Mouse (Mus musculus): ENCODE measurements at regions not wholly inside any gene's neighbourhood (a gene's known extent, or its start where the extent isn't known, plus 50 kb on each side); places are given as distances from the start of the nearest gene placed in this dataset.

DNA sequence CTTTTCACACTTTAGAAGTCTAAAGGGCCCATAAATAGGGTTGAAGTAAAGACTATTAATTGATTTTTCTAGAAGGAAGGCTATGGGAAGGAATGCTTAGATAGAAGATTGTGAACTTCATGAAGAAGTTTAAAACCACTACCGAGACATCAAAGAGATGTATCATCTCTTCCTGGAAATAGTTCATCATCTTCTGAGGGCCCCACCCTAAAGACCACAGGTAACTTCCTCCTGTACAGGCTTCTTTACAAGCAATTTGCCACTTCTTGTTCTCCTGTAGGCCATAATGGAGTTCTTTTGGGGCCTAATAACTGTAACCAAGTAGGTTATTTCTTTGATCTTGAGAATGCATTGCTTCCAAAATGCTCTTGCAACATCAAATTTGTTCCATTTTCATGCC is 485.8 kb upstream of the A1bg start:
- no peak for DNase-seq (ENCODE audit: low spot score)

DNA sequence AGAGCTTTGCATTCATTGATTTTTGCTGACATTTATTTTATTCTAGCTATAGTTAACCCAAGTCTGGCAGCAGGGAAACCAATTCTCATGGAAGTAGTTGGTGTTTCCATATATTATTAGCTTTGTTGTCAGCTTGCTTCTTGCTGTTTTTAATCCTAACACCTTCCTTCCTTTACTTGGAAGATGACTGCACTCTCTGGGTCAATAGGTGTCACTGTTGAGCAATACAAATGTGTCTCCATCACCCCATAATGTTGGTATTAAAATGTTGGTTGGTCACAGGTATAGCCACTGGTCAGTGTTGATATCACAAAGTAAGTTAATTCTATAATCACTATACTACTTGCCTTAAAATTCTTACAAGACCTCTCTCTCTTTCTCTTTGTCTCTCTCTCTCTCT is 477.9 kb upstream of the A1bg start:
- DNase-seq (ENCODE audit: low spot score), result peak; percentile 16

DNA sequence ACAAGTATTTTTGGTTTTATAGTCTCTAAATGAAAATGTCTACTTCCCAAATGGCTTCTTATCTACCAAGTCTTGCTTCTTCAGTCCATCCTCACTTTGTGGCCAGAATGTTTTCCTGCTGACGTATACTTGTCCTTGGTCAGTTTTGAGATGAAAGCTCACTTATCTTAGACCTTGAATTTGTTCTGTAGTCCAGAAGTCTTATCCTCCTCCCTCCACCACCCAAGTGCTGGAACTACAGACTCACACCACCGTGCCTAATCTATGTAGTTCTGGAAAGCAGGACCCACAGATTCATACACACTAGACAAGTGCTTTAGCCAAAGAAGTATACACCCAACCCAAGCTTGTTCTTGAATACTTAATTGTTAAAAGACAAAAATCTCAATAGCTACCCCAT is 477.2 kb upstream of the A1bg start:
- no peak for DNase-seq (ENCODE audit: low spot score)

DNA sequence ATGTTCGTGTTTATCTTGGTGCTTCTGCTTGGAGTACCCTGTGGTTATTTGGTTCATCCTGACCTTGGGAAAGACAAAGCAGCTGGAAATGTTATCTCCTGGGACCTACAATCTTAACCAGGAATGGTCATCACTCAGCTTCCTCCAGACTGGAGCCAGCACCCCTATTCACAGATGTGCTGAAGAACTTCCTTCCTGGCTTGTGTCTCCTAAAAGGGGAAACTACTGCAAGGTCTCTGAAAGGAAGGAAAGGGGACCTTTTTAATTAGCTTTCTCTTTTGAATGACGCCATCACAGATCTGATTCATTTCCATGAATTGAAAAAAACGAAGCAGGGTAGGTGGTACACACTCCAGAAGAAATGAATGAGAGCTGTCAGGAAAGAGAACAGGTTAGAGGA is 476.0 kb upstream of the A1bg start:
- DNase-seq (ENCODE audit: low spot score), result no peak

DNA sequence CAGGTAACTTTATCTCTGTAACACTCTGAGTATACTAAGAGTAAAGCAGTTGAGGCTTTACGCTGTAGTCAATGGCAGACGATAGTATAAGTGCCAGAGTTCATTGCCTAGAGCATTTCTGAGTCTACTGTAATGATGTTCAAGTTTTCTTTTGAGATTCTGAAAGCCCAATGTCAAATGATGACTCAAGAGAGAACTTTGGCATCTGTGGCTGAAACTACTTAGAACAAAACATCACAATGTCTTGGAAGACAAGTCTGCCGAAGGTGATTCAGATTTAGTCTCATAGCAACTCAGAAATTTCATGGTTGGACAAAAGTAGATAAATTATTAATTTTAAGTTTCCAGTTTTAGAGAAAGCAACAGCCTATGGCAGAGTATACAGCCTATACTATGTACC is 474.2 kb upstream of the A1bg start:
- DNase-seq (ENCODE audit: low spot score), result no peak

DNA sequence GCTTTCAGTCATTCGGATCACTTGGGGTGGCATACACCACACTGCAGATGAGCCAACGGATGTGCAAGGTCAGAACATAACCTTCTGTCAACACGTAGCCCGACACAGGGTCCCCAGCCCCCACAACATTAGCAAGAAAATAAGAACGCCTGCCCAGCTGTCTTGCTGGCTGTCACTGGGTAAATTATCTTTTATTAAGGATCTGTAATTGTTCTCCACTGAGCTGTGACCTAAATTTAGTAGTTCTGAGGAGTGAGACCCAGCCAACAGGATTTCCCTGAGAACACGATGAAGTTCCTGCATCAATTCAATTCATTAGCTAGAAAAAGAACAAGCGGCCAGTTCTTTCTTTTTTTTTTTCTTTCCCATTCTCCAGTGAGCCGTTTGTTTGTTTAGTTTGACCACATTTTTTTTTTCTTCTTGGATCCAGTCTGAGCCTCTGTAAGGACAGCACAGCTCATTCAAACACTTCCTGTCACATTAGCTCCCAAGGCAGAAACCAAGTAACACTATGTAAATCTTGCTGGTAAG is 472.5 kb upstream of the A1bg start:
- no peak for DNase-seq (ENCODE audit: low spot score)

DNA sequence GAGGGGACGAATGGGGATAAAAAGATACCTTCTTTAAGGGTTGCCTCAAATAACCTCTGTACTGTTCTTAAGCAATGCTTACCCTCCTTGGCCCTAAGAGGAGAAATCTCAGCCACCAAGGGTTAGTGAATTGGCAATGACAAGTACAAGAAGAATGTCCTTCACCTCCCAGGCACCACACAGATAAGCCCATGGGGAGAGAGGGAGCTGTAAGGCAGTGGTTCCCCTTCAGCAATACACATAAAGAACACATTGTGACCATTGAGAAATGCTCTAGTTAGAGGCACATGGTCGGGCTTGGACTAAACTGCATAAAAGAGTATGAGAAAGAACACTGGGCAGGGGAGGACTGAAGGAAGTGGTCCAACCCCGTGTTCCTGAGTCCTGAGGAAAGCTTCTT is 457.9 kb upstream of the A1bg start:
- DNase-seq (ENCODE audit: low spot score), result no peak

DNA sequence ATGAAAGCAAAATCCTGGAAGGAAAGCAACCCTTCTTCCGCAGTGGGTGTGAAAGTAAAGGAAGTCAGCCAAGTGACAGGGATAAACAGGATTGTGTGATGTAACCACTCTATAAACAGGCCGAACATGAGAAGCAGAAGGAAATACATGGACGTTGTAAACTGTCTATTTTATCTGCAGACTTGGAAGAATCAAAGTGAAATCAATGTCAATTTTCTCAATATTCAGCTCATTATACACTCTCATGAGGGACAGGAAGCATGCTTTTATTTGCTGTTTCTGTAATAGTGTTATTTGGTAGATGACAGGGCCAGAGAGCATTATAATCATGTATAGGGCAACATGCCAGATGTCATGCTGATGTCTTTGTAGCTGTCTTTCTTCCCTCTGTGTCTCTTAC is 443.5 kb upstream of the A1bg start:
- DNase-seq (ENCODE audit: low spot score), result no peak

DNA sequence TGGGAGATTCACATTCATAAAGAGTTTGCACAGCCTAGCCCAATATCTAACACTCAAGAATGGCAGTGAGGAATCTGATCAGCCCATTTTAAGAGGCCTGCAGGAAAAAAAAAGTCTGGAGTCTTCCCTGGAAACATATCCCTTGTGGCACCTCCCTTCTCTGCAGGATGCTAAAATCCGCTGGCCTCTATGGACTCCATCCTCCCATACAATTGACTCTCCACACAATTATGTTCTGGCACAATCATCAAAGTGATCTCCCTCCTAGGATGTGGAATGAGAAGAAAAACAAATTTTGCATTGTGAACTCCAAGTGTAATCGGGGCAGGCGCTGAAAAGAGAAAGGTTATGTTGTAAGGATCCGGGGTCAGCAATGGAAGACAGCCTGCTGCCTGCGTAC is 442.7 kb upstream of the A1bg start:
- no peak for DNase-seq (ENCODE audit: low spot score)

DNA sequence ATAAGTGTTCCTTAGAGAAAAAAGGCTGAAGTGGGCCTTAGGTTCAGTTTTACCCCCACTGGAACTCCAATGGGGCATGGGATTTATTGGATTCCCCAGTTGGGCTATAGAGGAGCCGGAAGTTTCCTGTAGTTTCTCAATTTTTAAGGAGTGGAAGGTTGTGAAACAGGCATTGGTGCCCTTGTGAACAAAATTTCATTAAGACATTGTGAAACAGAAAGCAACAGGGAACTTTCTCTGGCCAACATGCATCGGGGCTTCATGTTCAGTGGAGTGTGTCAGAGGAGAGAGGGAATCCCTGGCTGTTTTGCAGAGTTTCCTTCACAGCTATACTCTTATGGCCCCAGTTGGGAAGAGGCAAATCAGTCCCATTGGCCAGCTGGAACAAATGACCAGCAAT is 441.6 kb upstream of the A1bg start:
- DNase-seq (ENCODE audit: low spot score), result no peak

DNA sequence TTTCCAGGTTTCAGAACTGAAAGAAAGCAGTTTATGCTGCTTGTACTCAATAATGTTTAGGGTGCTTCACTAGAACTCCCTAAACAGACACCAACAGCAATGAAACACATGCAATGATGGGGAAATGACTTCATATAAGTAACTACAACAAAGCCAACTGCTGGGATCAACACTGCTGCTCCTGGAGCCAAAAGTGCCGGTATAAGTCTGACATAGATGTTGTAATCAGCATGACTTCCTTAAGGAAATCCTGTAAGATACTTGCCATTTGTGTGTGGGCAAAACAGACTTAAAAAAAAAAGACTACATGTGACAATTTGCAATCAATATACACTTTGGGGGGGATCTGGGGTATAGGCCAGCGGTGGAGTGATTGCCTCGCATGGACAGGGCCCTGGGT is 438.4 kb upstream of the A1bg start:
- DNase-seq (ENCODE audit: low spot score), result no peak

DNA sequence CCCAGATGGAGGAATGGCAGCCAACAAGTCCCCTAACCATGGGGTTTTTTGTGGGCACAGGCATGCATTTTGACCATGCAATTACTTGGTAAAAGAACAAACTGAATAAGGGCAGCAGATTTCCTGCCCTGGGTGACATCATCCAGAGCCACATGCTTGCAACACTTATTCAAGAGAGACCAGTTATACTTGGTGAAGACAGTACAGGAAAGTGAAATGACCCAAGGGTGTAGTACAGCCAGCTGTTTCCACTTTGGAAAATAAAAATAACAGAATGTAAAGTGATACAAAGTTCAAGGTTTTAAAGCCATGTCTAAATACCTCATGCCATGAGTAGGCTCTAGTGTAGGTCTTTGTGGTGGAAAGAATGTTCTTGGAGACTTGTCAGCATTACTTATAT is 432.5 kb upstream of the A1bg start:
- DNase-seq (ENCODE audit: low spot score), result no peak

DNA sequence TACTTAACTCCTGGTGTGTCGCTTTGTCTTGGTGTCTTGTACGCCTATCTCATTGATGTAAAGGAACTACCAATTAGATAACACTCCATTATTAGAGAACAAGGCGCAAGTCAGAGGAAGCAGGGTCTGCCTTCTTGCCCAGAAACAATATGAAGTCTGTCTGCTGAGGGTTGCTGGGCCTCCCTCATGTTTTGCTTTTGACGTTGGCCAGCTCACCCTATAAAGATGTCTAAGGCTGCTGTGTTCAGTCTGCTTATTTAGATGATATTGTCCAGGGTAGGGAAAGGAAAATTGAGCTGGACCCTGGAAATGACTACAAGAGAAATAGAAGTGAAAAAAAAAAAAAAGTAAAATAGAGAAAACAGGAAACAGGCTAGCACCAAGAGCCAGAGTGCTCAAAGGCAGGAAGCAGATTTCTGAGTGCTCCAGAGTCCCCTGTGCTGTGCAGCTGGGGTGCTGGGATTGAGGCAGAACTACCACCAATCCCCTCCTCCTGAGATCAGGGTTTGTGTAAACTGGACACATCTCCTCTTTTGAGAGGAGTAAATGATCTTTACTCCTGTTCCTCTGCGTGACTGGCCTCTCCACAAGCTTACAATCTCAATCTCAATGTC is 429.0 kb upstream of the A1bg start:
- no peak for DNase-seq (ENCODE audit: low spot score)

DNA sequence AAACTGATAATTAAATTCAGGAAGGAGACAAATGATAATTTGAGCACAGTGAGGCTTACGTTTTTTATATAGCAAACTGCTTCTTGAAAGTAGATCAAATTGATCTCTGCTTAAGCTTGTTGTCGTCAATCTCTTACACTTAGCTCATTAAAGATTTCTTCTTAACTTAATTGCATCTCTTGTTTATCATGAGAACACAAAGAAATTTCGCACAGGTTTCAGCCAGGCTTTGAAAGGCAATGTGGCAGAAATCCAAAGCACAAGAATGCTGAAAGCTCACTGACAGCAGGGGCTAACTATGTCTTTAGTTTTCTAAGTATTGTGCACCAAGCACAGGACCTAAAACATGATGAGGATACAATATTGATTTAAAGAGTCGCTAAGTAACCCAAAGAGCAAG is 422.3 kb upstream of the A1bg start:
- no peak for DNase-seq (ENCODE audit: low spot score)

DNA sequence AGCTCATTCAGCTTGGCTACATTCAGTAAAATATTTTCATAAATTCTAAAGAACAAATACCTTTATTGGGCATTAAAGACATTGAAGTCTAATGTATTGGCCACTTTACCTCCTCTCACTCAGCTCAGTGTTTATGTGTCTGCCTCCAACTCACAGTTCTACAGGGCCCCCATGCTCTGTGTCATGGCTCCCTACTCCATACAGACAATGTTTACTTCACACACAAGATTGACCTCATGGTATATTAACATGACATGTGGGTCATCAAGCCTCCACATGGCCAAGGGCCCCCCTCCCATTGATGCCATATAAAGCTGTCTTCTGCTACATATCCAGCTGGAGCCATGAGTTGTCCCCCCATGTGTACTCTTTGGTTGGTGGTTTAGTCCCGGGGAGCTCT is 419.8 kb upstream of the A1bg start:
- DNase-seq (ENCODE audit: low spot score), result no peak

DNA sequence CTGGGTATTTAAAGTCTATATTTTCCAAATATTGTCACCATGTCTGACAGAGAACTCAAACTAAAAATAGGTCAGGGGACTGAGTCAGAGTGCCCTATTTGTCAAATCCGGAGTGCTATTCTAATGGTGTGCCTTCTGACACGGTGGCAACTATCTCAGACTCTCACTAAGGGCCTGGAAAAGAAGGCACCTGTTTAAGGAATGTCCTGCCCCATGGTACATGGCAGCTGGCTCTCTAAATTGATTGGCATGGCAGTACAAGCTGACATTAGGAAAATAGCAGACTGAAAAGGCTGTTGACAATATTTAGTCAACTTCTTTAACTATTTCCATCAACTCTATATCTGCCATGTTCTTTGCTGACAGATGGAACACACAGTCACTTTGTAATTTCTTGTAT is 405.1 kb upstream of the A1bg start:
- no peak for DNase-seq (ENCODE audit: low spot score)

DNA sequence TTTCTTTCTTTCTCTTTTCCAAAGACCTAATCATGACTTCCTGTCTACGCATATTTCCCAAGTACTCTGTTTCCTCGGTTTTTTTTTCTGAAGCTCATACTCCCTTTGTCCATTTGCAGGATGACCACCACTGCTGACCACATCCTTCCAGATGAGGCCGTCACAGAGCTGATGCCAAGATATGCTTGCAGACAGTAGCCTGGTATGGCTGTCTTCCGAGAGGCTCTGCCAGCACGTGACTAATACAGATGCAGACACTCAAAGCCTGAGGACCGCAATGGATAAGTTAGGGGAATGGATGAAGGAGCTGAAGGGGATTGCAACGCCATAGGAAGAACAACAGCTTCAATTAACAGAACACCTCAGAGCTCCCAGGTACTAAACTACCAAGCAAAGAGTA is 399.4 kb upstream of the A1bg start:
- DNase-seq (ENCODE audit: low spot score), result no peak

DNA sequence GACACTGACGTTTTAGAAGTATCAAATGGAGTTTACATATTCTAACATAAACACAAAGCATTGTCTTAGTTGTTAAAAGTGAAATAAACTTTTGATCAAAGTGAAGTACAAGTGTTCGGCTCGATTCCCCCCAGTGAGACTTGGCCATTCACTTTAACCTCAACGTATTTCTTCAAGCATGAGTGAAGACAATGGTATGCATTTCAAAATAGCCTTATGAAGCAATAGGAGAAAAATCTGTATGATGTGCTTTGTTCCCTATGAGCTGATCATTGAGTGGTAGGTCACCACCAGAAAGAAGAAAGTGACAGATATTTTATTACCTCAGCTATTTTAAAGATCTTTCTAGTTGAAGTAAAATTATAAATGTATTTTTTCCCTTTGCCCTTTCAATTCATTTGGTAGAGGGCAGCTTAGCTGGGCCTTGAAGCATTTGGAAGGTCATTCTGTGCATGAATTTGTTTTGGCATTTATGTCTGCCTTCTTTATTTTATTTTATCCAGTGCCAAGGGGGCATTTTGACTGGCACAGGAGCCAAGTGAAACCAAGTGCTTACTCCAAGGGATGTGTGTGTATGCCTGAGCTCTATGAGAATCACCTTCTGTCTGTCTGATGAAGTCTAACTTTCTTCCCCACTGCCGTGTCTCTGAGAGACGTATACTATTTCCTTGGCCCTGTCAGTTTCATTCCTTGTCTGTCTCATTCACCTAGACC is 386.8 kb upstream of the A1bg start:
- no peak for DNase-seq (ENCODE audit: low spot score)

DNA sequence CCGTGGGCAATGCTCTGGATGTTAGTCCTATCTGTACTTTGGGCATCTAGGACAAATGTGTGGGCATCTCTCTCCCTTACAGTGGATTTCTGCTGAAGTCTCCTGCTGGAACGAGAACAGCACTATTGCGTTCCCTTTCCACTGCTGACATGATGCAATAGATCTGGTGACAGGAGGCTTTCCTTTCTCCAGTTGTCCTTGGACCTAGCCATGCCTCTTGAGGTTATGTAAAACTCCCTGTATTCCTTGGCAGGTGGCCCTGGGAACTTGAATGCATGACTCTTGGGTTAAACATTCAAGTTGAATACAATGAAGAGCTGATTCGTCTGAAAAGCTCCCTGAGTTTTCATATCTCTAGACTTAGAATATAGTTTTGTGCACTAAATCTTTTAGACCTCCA is 386.1 kb upstream of the A1bg start:
- DNase-seq (ENCODE audit: low spot score), result no peak

DNA sequence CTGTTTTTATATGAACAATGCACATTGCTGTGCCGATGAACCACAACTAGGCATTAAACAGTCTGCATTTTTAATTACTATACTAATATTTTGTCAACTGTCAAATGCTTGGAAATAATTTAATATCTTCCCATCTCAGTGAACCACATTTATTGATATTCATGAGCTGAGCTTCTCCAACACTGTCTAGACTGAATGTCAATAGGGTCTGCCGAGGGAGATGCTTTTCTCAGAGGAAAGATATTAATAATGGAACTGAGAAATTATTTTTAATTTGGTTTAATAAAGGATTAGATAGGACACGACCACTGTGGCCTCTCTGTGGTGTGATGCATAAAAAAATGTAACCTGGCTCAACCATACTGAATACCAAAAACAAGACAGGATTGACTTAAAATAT is 381.7 kb upstream of the A1bg start:
- DNase-seq (ENCODE audit: low spot score), result no peak

DNA sequence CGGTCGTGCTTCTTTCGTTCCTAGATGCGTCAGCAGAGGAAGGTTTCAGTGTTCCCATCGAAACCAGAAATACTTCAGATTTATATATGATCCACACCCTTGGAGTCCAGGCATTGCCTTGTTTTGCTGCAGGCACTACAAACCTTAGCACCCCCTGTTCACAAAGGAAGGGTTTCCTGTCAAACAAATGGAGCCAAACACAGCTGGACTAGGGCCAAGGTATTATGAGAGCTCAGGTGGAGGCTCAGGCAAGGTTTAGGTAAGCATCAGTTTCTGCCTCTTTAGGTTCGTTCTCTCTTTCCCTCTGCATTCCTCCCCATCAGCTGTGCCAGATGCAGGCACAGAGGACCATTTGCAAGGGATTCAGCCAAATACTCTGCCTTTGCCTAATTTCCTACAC is 377.0 kb upstream of the A1bg start:
- DNase-seq (ENCODE audit: low spot score), result no peak

DNA sequence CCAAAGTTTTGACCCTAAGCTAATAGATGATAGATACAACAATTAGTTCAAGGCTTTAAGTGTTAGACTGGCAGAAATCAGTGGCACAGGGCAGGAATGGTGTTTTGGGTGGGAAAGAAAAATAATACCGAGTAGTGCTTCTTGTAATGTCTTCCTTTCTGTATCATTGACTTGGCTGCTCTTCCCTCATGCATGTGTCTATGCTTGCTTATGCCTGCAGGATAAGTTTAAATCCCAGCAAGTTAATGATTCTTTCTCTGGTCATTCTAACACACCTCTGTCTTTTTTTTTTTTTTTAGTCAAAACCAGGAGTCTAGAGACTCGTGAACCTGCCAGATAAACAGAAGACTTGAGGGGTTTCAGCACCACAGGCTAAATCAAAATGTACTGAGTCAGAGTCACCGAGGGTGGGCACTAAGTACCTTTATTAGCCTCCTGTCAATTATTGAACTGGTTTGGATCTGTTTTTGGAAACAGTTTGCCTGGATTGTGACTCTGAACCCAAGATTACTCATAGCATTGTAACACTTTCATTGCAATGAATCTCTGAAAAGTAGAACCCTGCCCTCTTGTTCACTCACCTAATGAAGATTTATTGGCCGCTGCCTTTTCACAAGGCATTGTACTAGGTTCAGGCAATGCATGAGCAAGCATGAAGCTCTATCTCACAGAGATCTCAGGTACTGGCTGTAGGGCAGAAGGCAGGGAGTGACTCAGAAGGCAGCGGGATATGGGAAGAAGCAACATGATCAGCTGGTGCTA is 374.8 kb upstream of the A1bg start:
- no peak for DNase-seq (ENCODE audit: low spot score)

DNA sequence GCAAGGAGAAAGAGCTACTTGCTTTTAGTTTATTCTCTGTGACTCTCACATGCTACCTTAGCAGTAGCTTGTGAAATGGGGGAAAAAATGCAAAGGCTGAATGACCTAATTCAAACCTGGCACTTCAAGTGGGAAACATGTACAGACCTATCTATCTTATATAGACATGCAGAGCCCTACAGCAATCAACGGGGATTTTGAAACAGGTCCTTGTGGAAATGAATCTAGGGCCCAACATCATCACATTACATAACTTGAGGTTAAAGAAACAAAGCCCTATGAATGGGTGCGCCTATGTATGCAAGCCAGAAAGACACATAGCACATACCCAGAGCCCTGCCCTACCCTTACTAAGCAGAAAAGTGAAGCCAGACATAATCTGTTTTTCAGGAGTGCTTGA is 371.8 kb upstream of the A1bg start:
- DNase-seq (ENCODE audit: low spot score), result no peak

All from layer of hippocampus, adult 9-10 months (tissue).